Mouse (Mus musculus) stomach, postnatal 0 days (tissue): ENCODE results near the gene Ereg.

Experiments
- CTCF ChIP-seq: IDR thresholded peaks from 2 replicates; pipeline ENCODE4 v1.5.1; 2016; ENCODE audit warnings: antibody characterized with exemption, low read depth, mild to moderate bottlenecking, moderate library complexity
- EP300 ChIP-seq: optimal IDR thresholded peaks from 2 replicates; pipeline ENCODE3; 2016; ENCODE audit warnings: antibody characterized with exemption

DNA sequence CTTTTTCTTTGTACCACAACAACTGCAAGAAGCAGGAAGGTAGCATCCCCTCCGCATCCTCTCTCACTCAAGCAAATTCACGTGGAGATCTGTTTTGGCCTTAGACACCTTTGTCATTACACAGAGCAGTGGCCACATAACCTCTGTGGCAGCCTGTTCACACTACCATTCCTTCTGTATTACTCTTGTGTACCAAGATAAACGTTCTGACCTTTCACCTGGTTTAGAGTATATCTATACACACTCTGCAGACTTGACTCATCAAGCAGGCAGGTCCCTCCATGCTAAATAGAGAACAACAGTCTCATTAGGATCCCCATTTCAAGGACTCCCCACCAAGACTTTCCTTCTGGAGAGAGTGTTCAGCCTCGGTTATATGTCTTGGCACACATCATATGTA lies 49.0 kb downstream of the Ereg start:
- no peak for TF ChIP-seq CTCF
- no peak for TF ChIP-seq EP300
